Mouse (Mus musculus): ENCODE measurements around the gene Cmtm8.

The Cmtm8 gene

GRCm38 (mm10) chr9:114752311-114752710 is 91.6 kb downstream of the Cmtm8 start:
- no peak for DNase-seq

- no peak for DNase-seq
These were observed 92.4 kb downstream of the Cmtm8 start for GRCm38 (mm10) chr9:114751582-114751981.

- DNase-seq = no peak
These were observed 96.5 kb downstream of the Cmtm8 start for GRCm38 (mm10) chr9:114747466-114747865.

GRCm38 (mm10) chr9:114747012-114747411 is 96.9 kb downstream of the Cmtm8 start:
- DNase-seq = no peak

GRCm38 (mm10) chr9:114745654-114746053 is 98.3 kb downstream of the Cmtm8 start:
- no peak for DNase-seq

GRCm38 (mm10) chr9:114745163-114745562 is 98.8 kb downstream of the Cmtm8 start:
- no peak for DNase-seq

- no peak for DNase-seq
These were observed 101.2 kb downstream of the Cmtm8 start for GRCm38 (mm10) chr9:114742731-114743130.

GRCm38 (mm10) chr9:114740336-114740735 is 103.6 kb downstream of the Cmtm8 start:
- no peak for DNase-seq

Data from cerebellum, adult 9-11 months (tissue).